Mouse (Mus musculus) forebrain, postnatal 0 days (tissue): ENCODE results near the gene Stag1. TPM values are rescaled to one million over a fixed set of nuclear protein-coding genes. Genes with fewer than 3 reads are reported as not detected.
A peak's percentile ranks its signal among the peaks of the same experiment; 100 is the strongest.

Experiments
- ATAC-seq: fragments of 200-750 bp; cut with Nextera tagmentation; 2 replicates; pipeline ENCODE4 v1.8.0; 2017; ENCODE audit warnings: mild to moderate bottlenecking, moderate library complexity
- DNase-seq: peaks from one replicate; pipeline ENCODE4 v3.0.0-alpha.2; 2015
- H3K27ac ChIP-seq: fragments of 300-500 bp; sonication (generic); 2 replicates; pipeline ENCODE4 v1.5.1; 2014; ENCODE audit warnings: low read depth, mild to moderate bottlenecking, antibody characterized with exemption, low read length, moderate library complexity, mixed read lengths
- H3K27me3 ChIP-seq: fragments of 300-500 bp; sonication (generic); 2 replicates; pipeline ENCODE4 v1.6.1; 2014; ENCODE audit warnings: mild to moderate bottlenecking, low read length, mixed read lengths; ENCODE audit not compliant: insufficient read depth
- H3K36me3 ChIP-seq: fragments of 300-500 bp; sonication (generic); 2 replicates; pipeline ENCODE4 v1.6.1; 2014; ENCODE audit warnings: mild to moderate bottlenecking, moderate library complexity; ENCODE audit not compliant: insufficient read depth
- H3K4me1 ChIP-seq: fragments of 300-500 bp; sonication (generic); 2 replicates; pipeline ENCODE4 v1.6.1; 2014; ENCODE audit warnings: antibody characterized with exemption; ENCODE audit not compliant: insufficient read depth
- H3K4me2 ChIP-seq: fragments of 300-500 bp; sonication (generic); 2 replicates; pipeline ENCODE4 v1.6.1; 2014; ENCODE audit warnings: low read depth, mild to moderate bottlenecking, moderate library complexity
- H3K4me3 ChIP-seq: fragments of 300-500 bp; sonication (generic); 2 replicates; pipeline ENCODE4 v1.5.1; 2014; ENCODE audit warnings: low read depth, low read length, mixed read lengths
- H3K9ac ChIP-seq: fragments of 300-500 bp; sonication (generic); 2 replicates; pipeline ENCODE4 v1.6.1; 2014; ENCODE audit warnings: mild to moderate bottlenecking
- H3K9me3 ChIP-seq: fragments of 300-500 bp; sonication (generic); 2 replicates; pipeline ENCODE4 v1.6.1; 2016; ENCODE audit warnings: low read length
- CTCF ChIP-seq: sonication (generic); IDR thresholded peaks from 2 replicates; pipeline ENCODE4 v1.5.1; 2016; ENCODE audit warnings: antibody characterized with exemption, control low read depth, low read depth
- WGBS: fragments of 180-500 bp; shearing (Covaris S2); extraction: QIAGEN DNeasy Blood & Tissue Kit; methylation state at CpG from one replicate; pipeline ENCODE4 v1.1.7; 2014; 5-methylcytosine and 5-hydroxymethylcytosine counted together
- polyA plus RNA-seq: library from polyadenylated mRNA; unstranded; fragments of >200 nt; fragmentation: Nextera tagmentation; extraction: Ambion mirVana; gene quantifications from 2 replicates; pipeline ENCODE4 v1.2.1, GENCODE M21; 2015
- total RNA-seq: library from RNA; depleted of rRNA; stranded (reverse); fragments of >200 nt; gene quantifications from 2 replicates; pipeline ENCODE4 v1.2.3, GENCODE M21; 2014

Gene Stag1
- total and polyA plus RNA-seq, 2 experiments from 2014 or later, result 22.4 to 65.1 TPM

GRCm38 (mm10) chr9:100569798-100570625 is 27.6 kb upstream of the Stag1 start:
- Histone ChIP-seq H3K9ac (peak overlapping the region; percentile 61), H3K4me3 (peak overlapping the region; percentile 66), H3K4me1 (peaks cover 3% of the 10 kb centered on the region; the same call in 1 of the 2 replicates), H3K36me3 (no peaks in the 10 kb centered on the region), H3K9me3 (no peaks in the 10 kb centered on the region), H3K27ac (peak overlapping the region; percentile 45; the same call in 1 of the 2 replicates), H3K4me2 (peak overlapping the region; percentile 65), H3K27me3 (no peaks in the 10 kb centered on the region; the same call in 1 of the 2 replicates)
- WGBS, result 12% methylated on average over 32 of the region's 32 CpGs
- ATAC-seq (peak; percentile 68), DNase-seq (peak; percentile 46)
- TF ChIP-seq CTCF, result peak; percentile 40; the same call in 1 of the 2 replicates

- Histone ChIP-seq H3K4me1 (peaks cover 3% of the 10 kb centered on the region; the same call in 1 of the 2 replicates), H3K36me3 (no peaks in the 10 kb centered on the region), H3K9ac (peak within 1 kb of the TSS; percentile 61), H3K27ac (peak within 1 kb of the TSS; percentile 45; the same call in 1 of the 2 replicates), H3K9me3 (no peaks in the 10 kb centered on the region), H3K4me3 (peak within 1 kb of the TSS; percentile 66), H3K27me3 (no peaks in the 10 kb centered on the region; the same call in 1 of the 2 replicates), H3K4me2 (peak within 1 kb of the TSS; percentile 65)
- TF ChIP-seq CTCF, result peak; percentile 58
- ATAC-seq (peak; percentile 92), DNase-seq (peak; percentile 75)
- under 1% methylated on average over 53 of the region's 55 CpGs for WGBS
Observed at GRCm38 (mm10) chr9:100570626-100571233, 26.9 kb upstream of the Stag1 start, which contains the start of gene Slc35g2. Gene Slc35g2 (minus strand): TSS chr9:100571090.

GRCm38 (mm10) chr9:100571511-100571910 is 26.1 kb upstream of the Stag1 start:
- H3K4me3 ChIP-seq, result no peak overlapping the region

GRCm38 (mm10) chr9:100573300-100573699 is 24.3 kb upstream of the Stag1 start:
- WGBS, result 60% methylated on average over 2 of the region's 2 CpGs
- Histone ChIP-seq H3K4me1 (peaks cover 3% of the 10 kb centered on the region; the same call in 1 of the 2 replicates), H3K4me3 (no peak overlapping the region), H3K36me3 (no peaks in the 10 kb centered on the region), H3K9ac (no peak overlapping the region), H3K27ac (no peak overlapping the region), H3K27me3 (no peaks in the 10 kb centered on the region; the same call in 1 of the 2 replicates), H3K4me2 (no peak overlapping the region), H3K9me3 (no peaks in the 10 kb centered on the region)
- no peak for TF ChIP-seq CTCF
- ATAC-seq, result no peak
- no peak for DNase-seq

More at GRCm38 (mm10) chr9:100571511-100571910, 26.1 kb upstream of the Stag1 start:
- DNase-seq (no peak), ATAC-seq (no peak)
- peaks cover 3% of the 10 kb centered on the region; the same call in 1 of the 2 replicates for H3K4me1 ChIP-seq
- H3K9me3 ChIP-seq, result no peaks in the 10 kb centered on the region
- no peak overlapping the region for H3K27ac ChIP-seq
- H3K9ac ChIP-seq, result no peak overlapping the region
- TF ChIP-seq CTCF, result no peak
- 94% methylated on average over 1 of the region's 1 CpGs for WGBS
- peak overlapping the region; percentile 65 for H3K4me2 ChIP-seq
- H3K36me3 ChIP-seq, result no peaks in the 10 kb centered on the region
- H3K27me3 ChIP-seq, result no peaks in the 10 kb centered on the region; the same call in 1 of the 2 replicates

GRCm38 (mm10) chr9:100573942-100574341 is 23.7 kb upstream of the Stag1 start:
- no peak for TF ChIP-seq CTCF
- peaks cover 3% of the 10 kb centered on the region; the same call in 1 of the 2 replicates for H3K4me1 ChIP-seq
- no peak for DNase-seq
- WGBS, result 31% methylated on average over 5 of the region's 5 CpGs
- no peaks in the 10 kb centered on the region for H3K36me3 ChIP-seq
- no peaks in the 10 kb centered on the region; the same call in 1 of the 2 replicates for H3K27me3 ChIP-seq
- H3K27ac ChIP-seq, result no peak overlapping the region
- no peak overlapping the region for H3K4me3 ChIP-seq
- H3K9ac ChIP-seq, result no peak overlapping the region
- ATAC-seq, result no peak
- no peaks in the 10 kb centered on the region for H3K9me3 ChIP-seq
- no peak overlapping the region for H3K4me2 ChIP-seq

GRCm38 (mm10) chr9:100580196-100580740 is 17.3 kb upstream of the Stag1 start:
- peak; percentile 7 for DNase-seq
- Histone ChIP-seq H3K36me3 (no peaks in the 10 kb centered on the region), H3K4me1 (no peaks in the 10 kb centered on the region), H3K4me3 (no peak overlapping the region), H3K4me2 (no peak overlapping the region), H3K9me3 (no peaks in the 10 kb centered on the region), H3K27me3 (no peaks in the 10 kb centered on the region; the same call in none of the 2 replicates), H3K9ac (no peak overlapping the region), H3K27ac (no peak overlapping the region)
- no peak for TF ChIP-seq CTCF
- 34% methylated on average over 20 of the region's 20 CpGs for WGBS
- peak; percentile 20; the same call in 1 of the 2 replicates for ATAC-seq
